Mouse (Mus musculus) ES-Bruce4 (cell line): Measurements from ENCODE around the gene Pkd2l1.

Experiments used
- CTCF ChIP-seq: IDR thresholded peaks from one replicate; pipeline ENCODE4 v1.8.1; 2011; ENCODE audit warnings: low read depth, low read length
- EP300 ChIP-seq: IDR thresholded peaks from 2 replicates; pipeline ENCODE4 v1.6.1; 2011; ENCODE audit warnings: low read depth, low read length; ENCODE audit not compliant: insufficient read depth
- POLR2A ChIP-seq: IDR thresholded peaks from one replicate; pipeline ENCODE4 v1.8.1; 2011; ENCODE audit warnings: low read length; ENCODE audit not compliant: insufficient read depth

DNA sequence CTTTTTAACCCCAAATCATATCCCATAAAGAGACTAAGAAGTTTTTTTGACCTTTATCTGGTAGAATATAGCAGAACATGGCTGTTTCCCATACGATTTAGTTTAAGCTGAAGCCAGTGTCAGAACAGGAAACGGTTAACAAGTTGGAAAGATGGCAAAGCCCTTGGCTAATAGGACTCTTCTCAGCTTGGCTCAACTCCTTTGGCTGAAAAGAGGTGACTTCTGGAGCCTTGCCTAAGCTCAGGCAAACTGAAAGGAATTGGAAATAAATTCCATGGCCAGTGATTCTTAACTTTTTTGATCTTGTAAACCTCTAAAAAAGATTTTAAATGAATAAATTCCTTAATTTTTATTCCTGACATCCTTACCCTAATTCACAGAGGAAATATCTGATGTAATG, 37.5 kb upstream of the Pkd2l1 start:
- TF ChIP-seq EP300 (no peak), CTCF (no peak), POLR2A (no peak)
